Mouse (Mus musculus): ENCODE results near the gene 4921536K21Rik.

GRCm38 (mm10) chr11:3895458-3895857, 560 bp upstream of the 4921536K21Rik start:
- TF ChIP-seq CTCF (IDR thresholded peaks at IDR 0.05; ENCODE audit: extremely low read depth, insufficient read depth, low read length) (no peak), POLR2A (IDR thresholded peaks at IDR 0.05; ENCODE audit: extremely low read depth, insufficient read depth, low read length) (no peak)

All from cortical plate, adult 2 months (tissue).